Mouse (Mus musculus): Measurements from ENCODE around the gene Osbpl11. TPM values are rescaled to one million over a fixed set of nuclear protein-coding genes. Genes with fewer than 3 reads are reported as not detected.
"Not testable (repeated sequence)": the region's sequence is repeated elsewhere in the genome, so short reads cannot be mapped to it uniquely, and the experiment has no call there.

The Osbpl11 gene
- polyA plus RNA-seq (2014; fragmentation: Nextera tagmentation; extraction: Ambion mirVana), result 14.8 and 15.1 TPM in 2 replicates

DNA sequence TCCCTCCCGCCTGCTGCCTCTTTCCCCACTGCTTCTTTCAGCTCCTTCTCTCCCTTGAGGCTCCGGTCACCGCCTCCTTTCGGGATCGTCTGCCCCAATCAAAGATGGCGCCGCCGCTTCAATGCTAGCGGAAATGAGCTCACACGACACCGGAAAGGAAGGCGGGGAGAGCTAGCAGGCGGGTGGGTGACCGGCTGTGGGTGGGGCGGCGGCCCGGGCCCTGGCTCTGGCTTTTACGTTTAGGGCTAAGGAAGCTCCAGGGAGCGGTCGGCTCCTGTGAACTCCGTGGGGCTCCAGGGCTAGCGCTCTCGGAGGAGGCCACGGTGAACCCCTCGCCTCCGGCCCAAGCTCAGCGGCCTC is at the start of gene Osbpl11:
Gene Osbpl11 (plus strand): TSS at position 171 of the 360 bp plus-strand sequence.
- Histone ChIP-seq H3K4me2 (peak within 1 kb of the TSS; percentile 94), H3K9me3 (ENCODE audit: control insufficient read depth, low read length) (no peaks in the 10 kb centered on the region), H3K27me3 (replicated peaks; ENCODE audit: control insufficient read depth, insufficient read depth, low read length) (no peaks in the 10 kb centered on the region), H3K4me1 (replicated peaks; ENCODE audit: control insufficient read depth, insufficient read depth, low read length) (peaks cover 8% of the 10 kb centered on the region), H3K9ac (ENCODE audit: low read depth, low read length) (peak within 1 kb of the TSS; percentile 80), H3K4me3 (ENCODE audit: low read depth, low read length) (peak within 1 kb of the TSS; percentile 80), H3K27ac (ENCODE audit: low read depth, low read length) (peak within 1 kb of the TSS; percentile 76), H3K36me3 (ENCODE audit: control insufficient read depth, insufficient read depth, low read length) (no peaks in the 10 kb centered on the region)
- ATAC-seq (replicated peaks; ENCODE audit: low FRiP score), result peak; percentile 92
- WGBS, result under 1% methylated on average over 27 of the region's 27 CpGs
- peak; percentile 95 for DNase-seq (ENCODE audit: low spot score)

DNA sequence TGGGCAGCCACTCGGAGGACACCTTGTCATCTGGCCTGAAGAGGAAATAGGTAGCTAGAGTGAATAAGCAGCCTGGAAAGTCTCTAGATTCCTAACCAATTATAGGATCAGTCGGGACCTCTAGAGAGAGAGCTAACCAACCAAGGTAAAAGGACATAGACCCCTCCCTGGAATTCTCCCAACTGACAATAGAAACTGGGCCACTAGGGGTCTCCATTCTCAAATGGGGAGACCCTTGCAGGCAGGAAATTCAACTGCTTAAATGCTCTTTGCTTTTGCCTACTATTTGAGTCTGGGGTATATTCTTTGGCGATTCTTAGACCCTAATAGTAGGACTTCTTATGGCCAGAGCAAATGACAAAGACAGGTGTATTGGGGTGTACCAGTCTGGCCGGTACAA is 49.7 kb upstream of the Osbpl11 start:
- DNase-seq (ENCODE audit: low spot score) (no peak), ATAC-seq (replicated peaks; ENCODE audit: low FRiP score) (no peak)
- Histone ChIP-seq H3K4me2 (no peak overlapping the region), H3K4me1 (replicated peaks; ENCODE audit: control insufficient read depth, insufficient read depth, low read length) (no peaks in the 10 kb centered on the region), H3K9me3 (ENCODE audit: control insufficient read depth, low read length) (no peaks in the 10 kb centered on the region), H3K9ac (ENCODE audit: low read depth, low read length) (no peak overlapping the region), H3K27ac (ENCODE audit: low read depth, low read length) (no peak overlapping the region), H3K27me3 (replicated peaks; ENCODE audit: control insufficient read depth, insufficient read depth, low read length) (no peaks in the 10 kb centered on the region), H3K36me3 (ENCODE audit: control insufficient read depth, insufficient read depth, low read length) (no peaks in the 10 kb centered on the region), H3K4me3 (ENCODE audit: low read depth, low read length) (no peak overlapping the region)
- WGBS, result 61% methylated on average over 4 of the region's 4 CpGs

DNA sequence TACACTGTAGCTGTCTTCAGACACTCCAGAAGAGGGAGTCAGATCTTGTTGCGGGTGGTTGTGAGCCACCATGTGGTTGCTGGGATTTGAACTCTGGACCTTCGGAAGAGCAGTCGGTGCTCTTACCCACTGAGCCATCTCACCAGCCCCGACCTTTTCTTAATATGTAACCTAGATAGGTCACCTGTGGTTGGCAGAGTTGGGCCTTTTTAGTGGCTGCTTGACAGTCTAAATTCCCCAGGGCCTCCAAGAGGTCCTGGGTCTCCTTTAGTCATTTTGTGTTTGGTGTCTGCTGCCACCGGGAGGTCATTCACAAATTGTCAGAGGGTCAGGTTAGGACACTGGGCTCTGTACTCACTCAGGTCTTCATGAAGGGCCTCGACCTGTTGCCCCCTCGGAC is 45.8 kb upstream of the Osbpl11 start:
- not testable (repeated sequence) for H3K36me3 ChIP-seq (ENCODE audit: control insufficient read depth, insufficient read depth, low read length); DNase-seq (ENCODE audit: low spot score); H3K9ac ChIP-seq (ENCODE audit: low read depth, low read length); H3K4me3 ChIP-seq (ENCODE audit: low read depth, low read length); H3K27me3 ChIP-seq (replicated peaks; ENCODE audit: control insufficient read depth, insufficient read depth, low read length); ATAC-seq (replicated peaks; ENCODE audit: low FRiP score); H3K9me3 ChIP-seq (ENCODE audit: control insufficient read depth, low read length); H3K27ac ChIP-seq (ENCODE audit: low read depth, low read length); H3K4me2 ChIP-seq; H3K4me1 ChIP-seq (replicated peaks; ENCODE audit: control insufficient read depth, insufficient read depth, low read length)
- 77% methylated on average over 6 of the region's 7 CpGs for WGBS

DNA sequence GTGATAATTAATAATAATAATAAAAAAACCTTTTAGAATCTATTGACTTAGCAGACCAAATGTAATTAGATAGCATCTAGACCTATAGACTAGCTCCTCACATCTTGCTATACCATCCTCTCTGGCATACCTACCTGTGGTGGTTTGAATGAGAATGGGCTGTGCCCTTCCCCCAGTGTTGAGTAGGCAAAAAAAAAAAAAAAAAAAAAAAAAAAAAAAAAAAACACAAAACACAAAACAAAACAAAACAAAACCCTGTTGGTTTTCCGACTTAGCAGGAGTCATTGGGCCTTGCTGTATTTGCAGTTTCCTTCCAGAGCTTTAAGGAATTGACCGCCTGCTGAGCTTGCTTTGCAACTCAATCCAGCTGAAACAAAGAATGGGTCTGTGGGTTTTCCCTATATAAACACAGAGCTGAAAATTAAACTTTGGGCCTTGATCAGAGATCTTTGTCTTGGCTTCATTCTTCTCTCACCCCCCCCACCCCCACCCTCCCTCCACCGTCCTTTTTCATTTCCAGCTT is 43.1 kb upstream of the Osbpl11 start:
- Histone ChIP-seq H3K9me3 (ENCODE audit: control insufficient read depth, low read length) (no peaks in the 10 kb centered on the region), H3K4me3 (ENCODE audit: low read depth, low read length) (no peak overlapping the region), H3K9ac (ENCODE audit: low read depth, low read length) (no peak overlapping the region), H3K36me3 (ENCODE audit: control insufficient read depth, insufficient read depth, low read length) (no peaks in the 10 kb centered on the region), H3K27ac (ENCODE audit: low read depth, low read length) (no peak overlapping the region), H3K27me3 (replicated peaks; ENCODE audit: control insufficient read depth, insufficient read depth, low read length) (no peaks in the 10 kb centered on the region), H3K4me2 (no peak overlapping the region), H3K4me1 (replicated peaks; ENCODE audit: control insufficient read depth, insufficient read depth, low read length) (no peaks in the 10 kb centered on the region)
- ATAC-seq (replicated peaks; ENCODE audit: low FRiP score) (no peak), DNase-seq (ENCODE audit: low spot score) (no peak)
- 65% methylated on average over 3 of the region's 3 CpGs for WGBS

DNA sequence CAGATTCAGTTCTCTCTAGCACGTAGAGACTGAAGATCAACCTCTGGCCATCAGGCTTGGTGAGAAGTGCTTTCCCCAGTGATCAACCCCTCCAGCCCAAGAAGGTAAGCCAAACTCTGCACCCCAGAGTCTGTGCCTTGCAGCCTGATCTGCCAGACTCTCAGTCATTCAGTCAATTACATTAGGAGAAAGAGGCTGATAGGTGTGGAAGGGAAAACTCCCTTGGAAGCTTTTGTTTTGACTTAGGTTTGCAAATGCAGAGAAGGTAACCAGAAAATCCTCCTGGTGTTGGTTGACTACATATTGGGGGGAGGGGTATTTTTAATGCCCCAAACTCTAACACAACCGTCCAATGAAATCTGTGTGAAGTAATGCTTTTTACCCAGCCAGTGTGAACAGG is 41.4 kb upstream of the Osbpl11 start:
- Histone ChIP-seq H3K27ac (ENCODE audit: low read depth, low read length) (no peak overlapping the region), H3K4me1 (replicated peaks; ENCODE audit: control insufficient read depth, insufficient read depth, low read length) (no peaks in the 10 kb centered on the region), H3K9me3 (ENCODE audit: control insufficient read depth, low read length) (no peaks in the 10 kb centered on the region), H3K36me3 (ENCODE audit: control insufficient read depth, insufficient read depth, low read length) (no peaks in the 10 kb centered on the region), H3K4me3 (ENCODE audit: low read depth, low read length) (no peak overlapping the region), H3K9ac (ENCODE audit: low read depth, low read length) (no peak overlapping the region), H3K27me3 (replicated peaks; ENCODE audit: control insufficient read depth, insufficient read depth, low read length) (no peaks in the 10 kb centered on the region), H3K4me2 (no peak overlapping the region)
- no peak for ATAC-seq (replicated peaks; ENCODE audit: low FRiP score)
- DNase-seq (ENCODE audit: low spot score), result no peak
- WGBS, result 60% methylated on average over 2 of the region's 2 CpGs

DNA sequence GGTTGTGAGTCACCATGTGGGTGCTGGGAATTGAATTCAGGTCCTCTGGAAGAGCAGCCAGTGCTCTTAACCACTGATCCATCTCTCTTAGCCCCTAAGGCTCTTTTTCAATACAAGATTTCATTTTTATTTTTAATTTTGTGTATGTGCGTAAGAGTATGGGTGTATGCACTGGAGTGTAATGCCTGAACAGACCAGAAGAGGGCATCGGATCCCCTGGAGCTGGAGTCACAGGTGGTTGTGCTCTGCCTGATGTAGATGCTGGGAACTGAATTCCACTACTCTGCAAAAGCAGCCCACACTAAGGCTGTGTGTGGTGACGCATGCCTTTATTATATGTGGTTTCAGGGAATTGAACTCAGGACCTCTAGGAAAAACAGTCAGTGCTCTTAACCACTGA is 38.7 kb upstream of the Osbpl11 start:
- 92% methylated on average over 3 of the region's 3 CpGs for WGBS
- H3K27ac ChIP-seq (ENCODE audit: low read depth, low read length), result no peak overlapping the region

DNA sequence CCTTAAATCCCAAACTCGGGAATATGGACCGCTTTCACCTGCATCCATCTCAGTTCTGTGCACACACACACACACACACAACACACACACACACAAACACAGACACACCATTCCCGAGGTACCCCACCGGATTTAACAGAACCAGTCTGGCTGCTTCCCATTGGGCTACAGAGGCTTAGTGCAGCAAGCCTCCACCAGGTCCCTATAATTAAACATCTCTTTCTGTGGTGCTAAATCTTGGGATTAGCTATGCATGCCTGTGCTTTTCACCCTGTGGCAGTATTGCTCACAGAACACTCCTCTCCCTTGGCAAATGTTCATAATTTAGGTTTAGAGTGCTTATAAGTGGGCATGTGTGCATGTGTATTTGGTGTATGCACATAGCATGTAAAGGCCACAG is 36.7 kb upstream of the Osbpl11 start:
- Histone ChIP-seq H3K9ac (ENCODE audit: low read depth, low read length) (no peak overlapping the region), H3K27ac (ENCODE audit: low read depth, low read length) (no peak overlapping the region), H3K9me3 (ENCODE audit: control insufficient read depth, low read length) (no peaks in the 10 kb centered on the region), H3K36me3 (ENCODE audit: control insufficient read depth, insufficient read depth, low read length) (no peaks in the 10 kb centered on the region), H3K4me1 (replicated peaks; ENCODE audit: control insufficient read depth, insufficient read depth, low read length) (no peaks in the 10 kb centered on the region), H3K27me3 (replicated peaks; ENCODE audit: control insufficient read depth, insufficient read depth, low read length) (no peaks in the 10 kb centered on the region), H3K4me3 (ENCODE audit: low read depth, low read length) (no peak overlapping the region), H3K4me2 (no peak overlapping the region)
- no peak for ATAC-seq (replicated peaks; ENCODE audit: low FRiP score)
- no peak for DNase-seq (ENCODE audit: low spot score)
- 82% methylated on average over 4 of the region's 4 CpGs for WGBS

More for the DNA sequence above, 38.7 kb upstream of the Osbpl11 start:
- H3K36me3 ChIP-seq (ENCODE audit: control insufficient read depth, insufficient read depth, low read length), result no peaks in the 10 kb centered on the region
- no peak overlapping the region for H3K4me2 ChIP-seq
- ATAC-seq (replicated peaks; ENCODE audit: low FRiP score) (no peak), DNase-seq (ENCODE audit: low spot score) (no peak)
- H3K4me3 ChIP-seq (ENCODE audit: low read depth, low read length), result no peak overlapping the region
- no peaks in the 10 kb centered on the region for H3K9me3 ChIP-seq (ENCODE audit: control insufficient read depth, low read length)
- H3K4me1 ChIP-seq (replicated peaks; ENCODE audit: control insufficient read depth, insufficient read depth, low read length), result no peaks in the 10 kb centered on the region
- H3K9ac ChIP-seq (ENCODE audit: low read depth, low read length), result no peak overlapping the region
- no peaks in the 10 kb centered on the region for H3K27me3 ChIP-seq (replicated peaks; ENCODE audit: control insufficient read depth, insufficient read depth, low read length)

DNA sequence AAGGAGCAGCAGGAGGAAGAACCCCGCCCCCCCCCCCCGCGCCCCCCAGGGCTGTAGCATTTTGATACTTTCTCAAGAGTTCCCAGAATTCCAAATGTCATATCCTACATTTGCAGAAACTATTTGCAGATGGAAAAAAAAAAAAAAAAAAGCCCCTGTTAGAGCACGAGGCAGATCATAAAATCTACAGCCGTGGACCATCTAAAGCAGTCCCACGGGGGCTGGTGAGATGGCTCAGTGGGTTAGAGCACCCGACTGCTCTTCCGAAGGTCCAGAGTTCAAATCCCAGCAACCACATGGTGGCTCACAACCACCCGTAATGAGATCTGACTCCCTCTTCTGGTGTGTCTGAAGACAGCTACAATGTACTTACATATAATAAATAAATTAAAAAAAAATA is 34.0 kb upstream of the Osbpl11 start:
- DNase-seq (ENCODE audit: low spot score); H3K27me3 ChIP-seq (replicated peaks; ENCODE audit: control insufficient read depth, insufficient read depth, low read length); H3K9ac ChIP-seq (ENCODE audit: low read depth, low read length); H3K4me3 ChIP-seq (ENCODE audit: low read depth, low read length); ATAC-seq (replicated peaks; ENCODE audit: low FRiP score); H3K9me3 ChIP-seq (ENCODE audit: control insufficient read depth, low read length); H3K27ac ChIP-seq (ENCODE audit: low read depth, low read length); H3K4me1 ChIP-seq (replicated peaks; ENCODE audit: control insufficient read depth, insufficient read depth, low read length); H3K36me3 ChIP-seq (ENCODE audit: control insufficient read depth, insufficient read depth, low read length); H3K4me2 ChIP-seq: not testable (repeated sequence)
- WGBS, result 72% methylated on average over 9 of the region's 9 CpGs

DNA sequence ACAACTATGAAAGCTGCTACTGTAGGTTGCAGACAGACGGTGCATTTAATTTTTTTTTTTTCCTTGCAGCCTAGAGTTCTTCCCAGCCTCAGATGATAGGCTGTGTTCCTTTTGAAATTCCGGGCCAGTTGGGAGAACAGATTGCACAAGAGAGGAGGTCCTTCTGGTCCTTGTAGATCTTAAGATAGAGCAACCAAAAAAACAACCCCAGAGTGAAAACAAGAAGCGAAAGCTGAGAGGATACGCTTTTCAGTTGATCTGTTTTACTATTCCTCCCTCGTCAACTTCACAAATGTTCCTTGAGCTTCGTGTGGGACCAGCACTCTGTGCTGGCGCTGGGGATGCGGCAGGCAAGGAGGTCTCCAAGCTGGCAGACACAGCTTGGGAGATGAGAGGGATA is 33.3 kb upstream of the Osbpl11 start:
- no peak for DNase-seq (ENCODE audit: low spot score)
- 67% methylated on average over 8 of the region's 8 CpGs for WGBS
- no peaks in the 10 kb centered on the region for H3K27me3 ChIP-seq (replicated peaks; ENCODE audit: control insufficient read depth, insufficient read depth, low read length)
- H3K36me3 ChIP-seq (ENCODE audit: control insufficient read depth, insufficient read depth, low read length), result no peaks in the 10 kb centered on the region
- no peak for ATAC-seq (replicated peaks; ENCODE audit: low FRiP score)
- no peaks in the 10 kb centered on the region for H3K4me1 ChIP-seq (replicated peaks; ENCODE audit: control insufficient read depth, insufficient read depth, low read length)
- no peak overlapping the region for H3K4me3 ChIP-seq (ENCODE audit: low read depth, low read length)
- H3K4me2 ChIP-seq, result no peak overlapping the region
- H3K9me3 ChIP-seq (ENCODE audit: control insufficient read depth, low read length), result no peaks in the 10 kb centered on the region
- no peak overlapping the region for H3K9ac ChIP-seq (ENCODE audit: low read depth, low read length)
- no peak overlapping the region for H3K27ac ChIP-seq (ENCODE audit: low read depth, low read length)

All from liver, embryonic 11.5 days (tissue).